Comparison of ENCODE assay signal across 9 mouse cellular contexts in genomic region chr10:59948363-59949254, GRCm38 (mm10). TPM values are rescaled to one million over a fixed set of nuclear protein-coding genes. Genes with fewer than 3 reads are reported as not detected.
A peak's percentile ranks its signal among the peaks of the same experiment; 100 is the strongest.
DNase-seq lines count a peak whose midpoint lies in the region; ATAC-seq lines count a peak whose summit lies in the region.
"Had no signal": no experiment of that assay in that cellular context is flagged by ENCODE, and none has a peak within 500 bp of the region (broad histone marks: within the 10 kb centered on the region; RNA-seq: fewer than 3 reads in every experiment).

No protein-coding gene starts in this region.

- no peak overlapping the region for H3K4me3 ChIP-seq in kidney, embryonic 14.5 days (ENCODE audit: low read length)
- H3K4me3 ChIP-seq in heart, embryonic 13.5 days: no peak overlapping the region; the same call in 1 of the 2 replicates
- H3K4me3 ChIP-seq in limb, embryonic 12.5 days (replicated peaks): peak overlapping the region; percentile 89
- no peak overlapping the region for H3K4me3 ChIP-seq in stomach, embryonic 16.5 days (replicated peaks; ENCODE audit: low read length)
- H3K4me3 ChIP-seq: liver, embryonic 13.5 days had no signal

- H3K27me3 ChIP-seq in kidney, embryonic 14.5 days (ENCODE audit: control insufficient read depth, insufficient read depth, low read length): no peaks in the 10 kb centered on the region
- H3K27me3 ChIP-seq in heart, embryonic 13.5 days (replicated peaks): no peaks in the 10 kb centered on the region
- H3K27me3 ChIP-seq in limb, embryonic 12.5 days: no peaks in the 10 kb centered on the region
- H3K27me3 ChIP-seq in stomach, embryonic 16.5 days (ENCODE audit: control insufficient read depth, insufficient read depth, low read length): no peaks in the 10 kb centered on the region

- WGBS in kidney, embryonic 14.5 days: 44% methylated on average over 6 of the region's 6 CpGs
- WGBS in heart, embryonic 13.5 days: 37% methylated on average over 6 of the region's 6 CpGs
- 43% methylated on average over 6 of the region's 6 CpGs for WGBS in limb, embryonic 12.5 days
- 36% methylated on average over 6 of the region's 6 CpGs for WGBS in stomach, embryonic 16.5 days

- DNase-seq in kidney, adult 11 months: no peak
- DNase-seq in adrenal gland, postnatal 25 days: peak; percentile 38
- DNase-seq in urinary bladder, adult 2 months (ENCODE audit: low spot score): no peak
- DNase-seq in left cerebral cortex, adult 18-20 months (ENCODE audit: low spot score in 2 of 2): no peak
- DNase-seq: liver, embryonic 13.5 days had no signal

- peaks cover 24% of the 10 kb centered on the region for H3K4me1 ChIP-seq in kidney, embryonic 14.5 days (ENCODE audit: control insufficient read depth, insufficient read depth, low read length)
- H3K4me1 ChIP-seq in heart, embryonic 13.5 days: peaks cover 47% of the 10 kb centered on the region
- H3K4me1 ChIP-seq in limb, embryonic 12.5 days (replicated peaks): peaks cover 39% of the 10 kb centered on the region
- H3K4me1 ChIP-seq in stomach, embryonic 16.5 days (ENCODE audit: control insufficient read depth, insufficient read depth, low read length): peaks cover 37% of the 10 kb centered on the region

- no peak overlapping the region; the same call in 1 of the 2 replicates for H3K9ac ChIP-seq in kidney, embryonic 14.5 days (ENCODE audit: low read depth, low read length)
- H3K9ac ChIP-seq in heart, embryonic 13.5 days: peak overlapping the region; percentile 87; the same call in 1 of the 2 replicates
- no peak overlapping the region for H3K9ac ChIP-seq in limb, embryonic 12.5 days (replicated peaks)
- peak overlapping the region; percentile 56 for H3K9ac ChIP-seq in stomach, embryonic 16.5 days (ENCODE audit: low read length)
- H3K9ac ChIP-seq: liver, embryonic 13.5 days had no signal

- no peaks in the 10 kb centered on the region for H3K9me3 ChIP-seq in kidney, embryonic 14.5 days (ENCODE audit: control insufficient read depth, low read length)
- no peaks in the 10 kb centered on the region for H3K9me3 ChIP-seq in heart, embryonic 13.5 days
- no peaks in the 10 kb centered on the region for H3K9me3 ChIP-seq in limb, embryonic 12.5 days
- H3K9me3 ChIP-seq in stomach, embryonic 16.5 days (replicated peaks; ENCODE audit: control insufficient read depth, low read length): no peaks in the 10 kb centered on the region
- H3K9me3 ChIP-seq: liver, embryonic 13.5 days had no signal

- no peaks in the 10 kb centered on the region for H3K36me3 ChIP-seq in kidney, embryonic 14.5 days (ENCODE audit: control insufficient read depth, insufficient read depth, low read length)
- 0 out of 2 replicates have a peak, but pooled peaks cover 4% of the 10 kb centered on the region for H3K36me3 ChIP-seq in heart, embryonic 13.5 days
- H3K36me3 ChIP-seq in limb, embryonic 12.5 days: peaks cover 20% of the 10 kb centered on the region
- H3K36me3 ChIP-seq in stomach, embryonic 16.5 days (ENCODE audit: control insufficient read depth, insufficient read depth, low read length): no peaks in the 10 kb centered on the region
- H3K36me3 ChIP-seq: liver, embryonic 13.5 days had no signal

- 0 out of 2 replicates have a peak overlapping the region, but pooled peaks have one; percentile 94 for H3K4me2 ChIP-seq in kidney, embryonic 14.5 days (replicated peaks; ENCODE audit: low read depth, low read length)
- H3K4me2 ChIP-seq in heart, embryonic 13.5 days: peak overlapping the region; percentile 93
- H3K4me2 ChIP-seq in limb, embryonic 12.5 days: peak overlapping the region; percentile 85
- peak overlapping the region; percentile 94 for H3K4me2 ChIP-seq in stomach, embryonic 16.5 days (ENCODE audit: low read depth, low read length)
- H3K4me2 ChIP-seq: liver, embryonic 13.5 days had no signal

- H3K27ac ChIP-seq in kidney, embryonic 14.5 days (ENCODE audit: low read depth, low read length): peak overlapping the region; percentile 49; the same call in 1 of the 2 replicates
- peak overlapping the region; percentile 66 for H3K27ac ChIP-seq in heart, embryonic 13.5 days (replicated peaks)
- peak overlapping the region; percentile 66 for H3K27ac ChIP-seq in limb, embryonic 12.5 days
- peak overlapping the region; percentile 96 for H3K27ac ChIP-seq in stomach, embryonic 16.5 days (ENCODE audit: low read length)
- H3K27ac ChIP-seq: liver, embryonic 13.5 days had no signal

- no peak for ATAC-seq in kidney, embryonic 14.5 days (ENCODE audit: low FRiP score, low TSS enrichment)
- ATAC-seq in heart, embryonic 13.5 days (ENCODE audit: extremely low read depth, insufficient number of reproducible peaks, low FRiP score, low TSS enrichment): no peak
- no peak for ATAC-seq in limb, embryonic 12.5 days (ENCODE audit: insufficient number of reproducible peaks, insufficient read depth, low FRiP score, low TSS enrichment, low read depth)
- ATAC-seq in stomach, embryonic 16.5 days (ENCODE audit: insufficient read depth, low FRiP score): no peak

RNA-seq across cellular contexts. Expression of gene Ddit4, which starts 3.0 kb away (rescaled TPM):
- 1.8 and 2.9 TPM in 2 replicates for polyA plus RNA-seq in kidney, embryonic 14.5 days (2014; fragmentation: Nextera tagmentation; extraction: Ambion mirVana)
- 35.7 and 57.7 TPM in 2 replicates for total RNA-seq in adrenal gland, postnatal 25 days (2021)
- 19.7 and 24.5 TPM in 2 replicates for polyA plus RNA-seq in heart, embryonic 13.5 days (2015; fragmentation: Nextera tagmentation; extraction: Ambion mirVana)
- polyA plus RNA-seq in limb, embryonic 12.5 days (2016; fragmentation: Nextera tagmentation; extraction: Ambion mirVana): 90.7 and 91.8 TPM in 2 replicates
- 30.4 and 34.8 TPM in 2 replicates for polyA plus RNA-seq in stomach, embryonic 16.5 days (2015; fragmentation: Nextera tagmentation; extraction: Ambion mirVana)
- polyA plus RNA-seq in urinary bladder, adult 2 months (2012; rRNA removed): 20.6 and 30.7 TPM in 2 replicates
- total RNA-seq in left cerebral cortex, adult 18-20 months (2021): 10 to 100 TPM; 35.8 to 41.3 TPM

RNA-seq across cellular contexts. Expression of gene Ascc1, which starts 54.0 kb away (rescaled TPM):
- polyA plus RNA-seq in kidney, embryonic 14.5 days (2014; fragmentation: Nextera tagmentation; extraction: Ambion mirVana): 45.8 and 47.4 TPM in 2 replicates
- 28.8 and 33.8 TPM in 2 replicates for total RNA-seq in adrenal gland, postnatal 25 days (2021)
- polyA plus RNA-seq in heart, embryonic 13.5 days (2015; fragmentation: Nextera tagmentation; extraction: Ambion mirVana): 33.8 and 37.9 TPM in 2 replicates
- polyA plus RNA-seq in limb, embryonic 12.5 days (2016; fragmentation: Nextera tagmentation; extraction: Ambion mirVana): 44.2 and 46.7 TPM in 2 replicates
- 45.2 and 46.2 TPM in 2 replicates for polyA plus RNA-seq in stomach, embryonic 16.5 days (2015; fragmentation: Nextera tagmentation; extraction: Ambion mirVana)
- 36.2 and 39.2 TPM in 2 replicates for polyA plus RNA-seq in urinary bladder, adult 2 months (2012; rRNA removed)
- 10 to 100 TPM; 14.1 to 14.8 TPM for total RNA-seq in left cerebral cortex, adult 18-20 months (2021)

RNA-seq across cellular contexts. Expression of gene Anapc16, which starts 54.3 kb away (rescaled TPM):
- 106 and 108 TPM in 2 replicates for polyA plus RNA-seq in kidney, embryonic 14.5 days (2014; fragmentation: Nextera tagmentation; extraction: Ambion mirVana)
- total RNA-seq in adrenal gland, postnatal 25 days (2021): 64.1 and 67.8 TPM in 2 replicates
- polyA plus RNA-seq in heart, embryonic 13.5 days (2015; fragmentation: Nextera tagmentation; extraction: Ambion mirVana): 84.7 and 93.3 TPM in 2 replicates
- polyA plus RNA-seq in limb, embryonic 12.5 days (2016; fragmentation: Nextera tagmentation; extraction: Ambion mirVana): 126 and 132 TPM in 2 replicates
- 75.6 and 90.7 TPM in 2 replicates for polyA plus RNA-seq in stomach, embryonic 16.5 days (2015; fragmentation: Nextera tagmentation; extraction: Ambion mirVana)
- polyA plus RNA-seq in urinary bladder, adult 2 months (2012; rRNA removed): 91.8 and 93.0 TPM in 2 replicates
- total RNA-seq in left cerebral cortex, adult 18-20 months (2021): 10 to 100 TPM; 60.4 to 60.9 TPM

Comparison
In these comparisons a context has a peak if more than half of its experiments do, and no peak if none do; other contexts are left out.
1. H3K9ac ChIP-seq: peak in heart, embryonic 13.5 days (single experiment) and stomach, embryonic 16.5 days (single experiment); none in kidney, embryonic 14.5 days (single experiment) and limb, embryonic 12.5 days (single experiment).
2. Peak in every context shown above with its lines, with median percentiles within 50 percentile points of each other: H3K27ac ChIP-seq and H3K4me2 ChIP-seq.